Mouse (Mus musculus) CH12.LX (cell line): ENCODE data around the gene Tmem150a. TPM values are rescaled to one million over a fixed set of nuclear protein-coding genes. Genes with fewer than 3 reads are reported as not detected.

Experiments used
- DNase-seq: peaks from one replicate; pipeline ENCODE4 v3.0.0-alpha.2; 2013; ENCODE audit errors: extremely low read depth
- H3K27ac ChIP-seq: 2 replicates; pipeline ENCODE4 v1.5.1; 2012; ENCODE audit warnings: low read depth, mild to moderate bottlenecking, control low read depth, moderate library complexity; ENCODE audit not compliant: insufficient read depth
- H3K27me3 ChIP-seq: replicated peaks from 2 replicates; pipeline ENCODE3; 2012; ENCODE audit warnings: inconsistent platforms
- H3K36me3 ChIP-seq, 2 experiments: replicated peaks in 1 of 2; 2 replicates each; pipeline versions ENCODE3 to v1.6.1; 2012; ENCODE audit warnings: inconsistent platforms in 1 of 2, low read length in 1 of 2, mild to moderate bottlenecking in 1 of 2, mixed read lengths in 1 of 2, moderate library complexity in 1 of 2; ENCODE audit not compliant: control insufficient read depth in 1 of 2, insufficient read depth in 1 of 2
- H3K4me1 ChIP-seq, 2 experiments: 2 replicates each; pipeline ENCODE4 v1.6.1; 2012; ENCODE audit warnings: inconsistent platforms in 1 of 2, moderate library complexity in 1 of 2; ENCODE audit not compliant: insufficient read depth in 2 of 2, control insufficient read depth in 1 of 2
- H3K4me2 ChIP-seq: 2 replicates; pipeline ENCODE4 v1.6.1; 2012; ENCODE audit warnings: low read depth, mild to moderate bottlenecking, control low read depth; ENCODE audit not compliant: poor library complexity, insufficient read depth, severe bottlenecking
- H3K4me3 ChIP-seq, 3 experiments: fragments of 150-350 bp in 1 of 3; sonication (generic) in 1 of 3; replicated peaks in 1 of 3; 2 replicates each; pipeline versions ENCODE3 to v1.5.1; 2011 to 2012; ENCODE audit warnings: low read depth in 2 of 3, low read length in 2 of 3, mild to moderate bottlenecking in 2 of 3, moderate library complexity in 2 of 3, control low read depth in 1 of 3, improper control_type of control experiment in 1 of 3, inconsistent platforms in 1 of 3, mixed read lengths in 1 of 3; ENCODE audit not compliant: poor library complexity in 1 of 3
- H3K79me2 ChIP-seq: replicated peaks from 2 replicates; pipeline ENCODE4 v1.6.1; 2012; ENCODE audit warnings: mild to moderate bottlenecking, moderate library complexity; ENCODE audit not compliant: control insufficient read depth, poor library complexity, insufficient read depth, severe bottlenecking; ENCODE audit errors: extremely low read depth
- H3K9ac ChIP-seq: 2 replicates; pipeline ENCODE4 v1.6.1; 2012; ENCODE audit warnings: low read depth, mild to moderate bottlenecking, control low read depth, moderate library complexity; ENCODE audit not compliant: insufficient read depth
- H3K9me3 ChIP-seq: replicated peaks from 2 replicates; pipeline ENCODE3; 2012; ENCODE audit warnings: low read length, inconsistent platforms, mixed read lengths
- CTCF ChIP-seq, 2 experiments: IDR thresholded peaks in 1 of 2; conservative IDR thresholded peaks in 1 of 2; 2 replicates each; pipeline ENCODE4 v1.5.1; 2011 to 2012; ENCODE audit warnings: low read depth in 2 of 2, low read length in 2 of 2, improper control_type of control experiment in 1 of 2, inconsistent platforms in 1 of 2, mild to moderate bottlenecking in 1 of 2, moderate library complexity in 1 of 2
- MAFK ChIP-seq: IDR thresholded peaks from 2 replicates; pipeline ENCODE4 v1.6.1; 2011; ENCODE audit warnings: low read length, improper control_type of control experiment; ENCODE audit not compliant: insufficient replicate concordance
- MAZ ChIP-seq: IDR thresholded peaks from 2 replicates; pipeline ENCODE4 v1.6.1; 2012; ENCODE audit warnings: low read depth, mild to moderate bottlenecking, inconsistent platforms, low read length, improper control_type of control experiment, moderate library complexity
- MYC ChIP-seq: IDR thresholded peaks from 2 replicates; pipeline ENCODE4 v1.6.1; 2011; ENCODE audit warnings: low read depth, mild to moderate bottlenecking, improper control_type of control experiment, low read length
- NELFE ChIP-seq: IDR thresholded peaks from 2 replicates; pipeline ENCODE4 v1.6.1; 2011; ENCODE audit warnings: low read depth, low read length, improper control_type of control experiment
- RAD21 ChIP-seq: IDR thresholded peaks from 2 replicates; pipeline ENCODE4 v1.6.1; 2011; ENCODE audit warnings: low read depth, mild to moderate bottlenecking, low read length, improper control_type of control experiment, moderate library complexity
- USF1 ChIP-seq: IDR thresholded peaks from 2 replicates; pipeline ENCODE4 v1.6.1; 2014; ENCODE audit warnings: low read depth, mild to moderate bottlenecking, inconsistent platforms, low read length, improper control_type of control experiment
- USF2 ChIP-seq: conservative IDR thresholded peaks from 2 replicates; pipeline ENCODE4 v1.6.1; 2011; ENCODE audit warnings: low read depth, low read length, improper control_type of control experiment
- ZMIZ1 ChIP-seq: IDR thresholded peaks from 2 replicates; pipeline ENCODE4 v1.6.1; 2012; ENCODE audit warnings: low read depth, mild to moderate bottlenecking, inconsistent platforms, low read length, improper control_type of control experiment
- dilution Hi-C: fragments of 300-500 bp; cut with MboI; formaldehyde crosslinking; loops from 2 replicates; pipeline ENCODE4 v1.14.3; 2020; ENCODE audit warnings: low sequenced_read_pairs; ENCODE audit not compliant: extremely low pct_unique_long_range_greater_than_20kb, extremely low pct_ligation_motif_present
- in situ Hi-C: fragments of 300-500 bp; cut with MboI; formaldehyde crosslinking; loops from 3 replicates; pipeline ENCODE4 v1.14.3; 2019; ENCODE audit warnings: low sequenced_read_pairs, low pct_ligation_motif_present, low pct_unique_long_range_greater_than_20kb, mixed read lengths
- polyA plus RNA-seq: library from polyadenylated mRNA; unstranded; fragments of >175 nt; gene quantifications from 2 replicates; pipeline ENCODE4 v1.2.1, GENCODE M21; 2012; ENCODE audit warnings: low read depth; ENCODE audit not compliant: insufficient read length
- total RNA-seq, 2 experiments: library from RNA; depleted of rRNA; stranded (reverse); fragments of 300-350 nt in 1 of 2; fragments of >200 nt in 1 of 2; gene quantifications; 2 replicates each; pipeline ENCODE4 v1.2.3; 2012 to 2014

The Tmem150a gene
- total RNA-seq (2012; rRNA removed), result 0.17 and 0.59 TPM in 2 replicates
- total RNA-seq (2014; rRNA removed), result 0.24 TPM in 1 of 2 replicates, not detected in the other
- 0.82 and 0.93 TPM in 2 replicates for polyA plus RNA-seq

- H3K4me2 ChIP-seq, result no peak within 1 kb of the TSS
- no peak within 1 kb of the TSS for H3K9ac ChIP-seq
- dilution Hi-C loops (no loop called here), in situ Hi-C loops (no loop called here)
- no peaks in the 10 kb centered on the region for H3K27me3 ChIP-seq
- no peak within 1 kb of the TSS for H3K27ac ChIP-seq
- peaks cover 7% of the 10 kb centered on the region for H3K9me3 ChIP-seq
- peaks cover 4% of the 10 kb centered on the region; the same call in 1 of the 2 replicates for H3K79me2 ChIP-seq
- no peak for DNase-seq
- H3K4me1 ChIP-seq, result peaks cover 3 to 31% of the 10 kb centered on the region in 2 experiments; a peak in 3 of 4 replicates
- H3K36me3 ChIP-seq, result peaks cover 47 to 90% of the 10 kb centered on the region in 2 experiments
- H3K4me3 ChIP-seq, result no peak within 1 kb of the TSS
- TF ChIP-seq MYC (no peak), CTCF (conservative IDR thresholded peaks at IDR 0.05 in 1 of 2, IDR thresholded peaks at IDR 0.05 in 1 of 2; ENCODE audit: low read depth in 2 of 2, low read length in 2 of 2) (no peak)
These were observed at the start of gene Tmem150a for GRCm38 (mm10) chr6:72355066-72355911. Gene Tmem150a, plus strand, starts transcription at chr6:72355447.

DNA sequence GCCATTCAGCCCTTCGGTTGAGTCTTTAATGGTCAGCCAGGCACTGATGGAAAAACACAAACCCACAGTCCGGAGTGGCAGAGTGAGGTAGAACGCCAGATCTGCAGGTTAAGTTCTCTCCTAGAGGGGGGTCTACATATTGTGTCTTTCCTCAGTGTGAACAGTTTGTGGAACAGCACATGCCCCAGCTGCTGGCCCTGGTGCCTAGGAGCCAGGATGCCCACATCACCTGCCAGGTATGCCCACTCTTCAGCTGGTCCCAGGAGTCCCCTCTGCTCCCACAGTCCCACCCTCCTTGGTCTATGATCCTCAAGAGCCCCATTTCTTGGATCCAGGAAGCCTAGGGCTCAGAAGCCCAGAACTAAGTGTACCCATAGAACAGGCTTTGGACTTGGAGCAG, 43.0 kb upstream of the Tmem150a start:
- in situ Hi-C loops, result no loop called here

GRCm38 (mm10) chr6:72313124-72313867, 42.0 kb upstream of the Tmem150a start:
- H3K4me3 ChIP-seq, result no peak overlapping the region
- dilution Hi-C loops (no loop called here), in situ Hi-C loops (no loop called here)
- H3K36me3 ChIP-seq, result peaks cover 41 to 65% of the 10 kb centered on the region in 2 experiments
- no peaks in the 10 kb centered on the region for H3K79me2 ChIP-seq
- no peak for TF ChIP-seq USF2
- TF ChIP-seq NELFE, result no peak
- TF ChIP-seq CTCF (conservative IDR thresholded peaks at IDR 0.05 in 1 of 2, IDR thresholded peaks at IDR 0.05 in 1 of 2; ENCODE audit: low read depth in 2 of 2, low read length in 2 of 2), result no peak
- TF ChIP-seq RAD21, result no peak
- no peak for TF ChIP-seq MAFK
- TF ChIP-seq USF1, result no peak
- TF ChIP-seq MAZ, result no peak
- no peak for TF ChIP-seq ZMIZ1
- H3K4me2 ChIP-seq, result no peak overlapping the region
- no peaks in the 10 kb centered on the region for H3K9me3 ChIP-seq
- H3K9ac ChIP-seq, result no peak overlapping the region
- no peaks in the 10 kb centered on the region for H3K27me3 ChIP-seq
- DNase-seq, result no peak
- H3K27ac ChIP-seq, result no peak overlapping the region
- no peaks in the 10 kb centered on the region for H3K4me1 ChIP-seq

More for the DNA sequence above, 43.0 kb upstream of the Tmem150a start:
- no peak for DNase-seq
- dilution Hi-C loops, result no loop called here
- peaks cover 33 to 54% of the 10 kb centered on the region in 2 experiments for H3K36me3 ChIP-seq
- no peaks in the 10 kb centered on the region for H3K9me3 ChIP-seq
- H3K4me1 ChIP-seq, result no peaks in the 10 kb centered on the region
- H3K9ac ChIP-seq, result no peak overlapping the region
- TF ChIP-seq USF2, result no peak
- no peaks in the 10 kb centered on the region for H3K27me3 ChIP-seq
- no peak overlapping the region for H3K4me2 ChIP-seq
- no peaks in the 10 kb centered on the region for H3K79me2 ChIP-seq
- no peak overlapping the region for H3K27ac ChIP-seq
- no peak overlapping the region for H3K4me3 ChIP-seq
